Mouse (Mus musculus): Measurements from ENCODE around the gene Grm4. TPM values are rescaled to one million over a fixed set of nuclear protein-coding genes. Genes with fewer than 3 reads are reported as not detected.

The Grm4 gene
- total RNA-seq, 2 experiments from 2014 or later, result not detected

DNA sequence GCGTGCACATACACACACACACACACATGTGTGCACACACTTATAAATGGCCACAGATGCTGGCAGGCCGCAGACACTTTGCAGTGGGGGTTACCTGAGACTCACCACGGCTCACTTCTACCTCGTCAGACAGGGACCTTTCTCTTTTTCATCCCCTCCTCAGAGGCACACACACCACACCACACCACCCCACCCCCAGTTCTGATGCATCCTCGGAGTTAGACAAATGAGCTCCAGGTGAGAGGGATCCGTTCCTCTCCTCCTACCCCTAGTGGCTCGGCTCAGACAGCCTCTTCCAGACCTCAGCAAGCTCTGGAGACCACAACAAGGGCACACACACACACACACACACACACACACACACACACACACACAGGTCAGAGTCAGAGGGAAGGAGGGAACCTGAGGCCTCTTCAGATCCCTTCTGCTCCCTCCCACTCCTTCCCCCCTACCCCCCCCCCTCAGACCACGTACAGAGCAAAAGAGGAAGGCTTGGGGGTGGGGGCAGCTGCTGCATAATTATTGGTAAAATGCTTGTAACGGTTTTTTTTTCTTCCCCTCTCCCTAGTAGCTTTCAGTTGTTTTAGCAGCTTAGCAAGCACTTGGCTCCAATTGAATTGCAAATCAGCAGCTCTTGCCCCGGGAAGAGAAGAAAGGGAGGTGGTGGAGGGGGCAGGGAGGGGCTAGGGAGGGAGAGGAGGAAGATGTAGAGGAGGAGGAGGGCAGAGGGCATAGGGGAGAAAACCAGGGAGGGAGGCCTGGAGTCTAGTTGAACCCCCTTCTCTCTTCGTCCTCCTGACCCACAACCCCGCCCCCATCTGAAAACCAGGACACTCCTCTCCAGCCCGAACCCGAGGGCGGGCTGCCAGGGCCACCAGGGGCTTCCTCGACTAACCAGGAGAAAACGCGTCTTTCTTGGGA, 19.6 kb downstream of the Grm4 start:
- peak; percentile 84 for ATAC-seq (replicated peaks; ENCODE audit: poor library complexity, severe bottlenecking)

DNA sequence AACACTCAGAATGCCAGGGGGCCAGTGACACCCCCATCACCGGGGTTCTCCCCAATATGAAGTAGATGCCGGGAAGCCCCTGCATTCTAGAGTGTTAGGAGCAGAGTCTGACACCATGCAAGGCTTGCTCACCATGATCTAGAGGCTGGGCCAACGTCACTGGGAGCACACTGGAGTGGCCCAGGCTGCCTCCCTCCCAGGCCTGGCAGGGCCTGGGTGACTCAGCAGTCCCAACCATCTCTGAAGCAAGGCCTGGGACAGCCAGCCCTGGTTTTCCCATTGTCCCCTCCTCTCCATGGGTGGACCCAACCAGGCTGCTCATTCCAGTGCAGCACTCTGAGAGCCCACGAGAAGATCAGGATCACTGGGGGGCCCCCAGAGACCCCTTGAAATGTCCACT, 20.4 kb downstream of the Grm4 start:
- ATAC-seq (replicated peaks; ENCODE audit: poor library complexity, severe bottlenecking), result peak; percentile 30; the same call in 1 of the 2 replicates

DNA sequence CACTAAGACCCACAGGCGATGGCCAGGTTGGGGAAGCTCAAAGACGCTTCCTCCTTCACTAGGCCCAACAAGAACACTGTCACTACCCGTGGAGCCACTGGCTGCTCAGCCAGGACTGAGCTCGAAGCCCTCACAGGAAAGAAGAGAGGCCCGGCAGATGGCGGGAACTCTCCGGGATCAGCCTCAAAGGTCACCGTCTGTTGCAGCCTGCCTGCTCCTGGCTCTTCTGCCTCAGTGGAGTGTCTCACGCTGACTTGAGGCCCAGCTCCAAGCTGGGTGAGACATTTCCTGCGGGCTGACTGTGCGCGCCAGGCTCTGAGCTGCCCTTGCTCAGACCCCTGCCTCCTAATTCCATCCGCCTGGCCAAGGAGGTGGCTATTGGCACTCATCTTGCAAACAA, 22.1 kb downstream of the Grm4 start:
- ATAC-seq (replicated peaks; ENCODE audit: poor library complexity, severe bottlenecking), result 0 out of 2 replicates have a peak, but pooled peaks have one; percentile 12

DNA sequence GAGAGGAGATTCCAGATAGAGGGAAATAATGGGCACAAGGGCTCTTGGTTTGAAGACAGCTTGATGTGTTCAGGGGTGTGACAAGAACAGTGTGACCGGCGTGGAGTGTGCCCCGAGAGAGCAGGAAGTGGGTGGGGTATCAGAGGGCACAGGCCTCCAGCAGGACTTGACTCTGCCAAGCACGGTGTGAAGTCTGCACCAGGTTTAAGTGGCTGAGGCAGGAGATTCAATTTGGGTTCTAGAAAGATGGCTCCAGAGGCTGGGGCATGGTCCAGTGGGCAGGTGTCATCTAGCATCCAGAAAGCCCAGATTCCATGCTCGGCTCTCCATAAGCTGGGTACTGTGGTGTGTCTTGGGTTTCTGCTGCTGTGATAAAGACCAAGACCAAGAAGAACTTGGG, 23.4 kb downstream of the Grm4 start:
- ATAC-seq (replicated peaks; ENCODE audit: poor library complexity, severe bottlenecking), result no peak

DNA sequence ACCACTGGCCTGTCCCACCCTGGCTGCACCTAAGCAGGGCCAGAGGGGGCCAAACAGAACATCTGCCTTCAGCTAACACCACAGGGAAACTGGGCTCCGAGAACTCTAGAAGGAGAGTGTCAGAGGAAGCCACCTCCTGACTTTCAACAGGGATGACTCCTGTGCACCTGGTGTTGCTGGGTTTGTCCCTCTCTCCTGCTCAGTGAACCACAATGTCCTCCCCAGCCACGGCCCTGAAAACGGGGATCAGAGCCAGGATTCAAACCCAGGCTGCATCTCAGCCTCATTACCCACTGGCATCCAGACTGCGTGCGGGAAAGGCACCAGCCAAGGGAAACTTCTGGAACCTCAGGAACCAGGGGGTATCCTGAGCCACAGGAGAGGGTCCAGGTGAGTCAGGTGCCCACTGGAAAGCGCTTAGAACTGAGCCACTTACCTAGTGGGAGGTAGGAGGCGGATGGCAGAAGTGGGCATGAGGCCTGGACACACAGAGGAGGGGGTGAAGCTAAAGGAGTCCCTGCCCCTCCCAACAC, 26.1 kb downstream of the Grm4 start:
- ATAC-seq (replicated peaks; ENCODE audit: poor library complexity, severe bottlenecking), result no peak

DNA sequence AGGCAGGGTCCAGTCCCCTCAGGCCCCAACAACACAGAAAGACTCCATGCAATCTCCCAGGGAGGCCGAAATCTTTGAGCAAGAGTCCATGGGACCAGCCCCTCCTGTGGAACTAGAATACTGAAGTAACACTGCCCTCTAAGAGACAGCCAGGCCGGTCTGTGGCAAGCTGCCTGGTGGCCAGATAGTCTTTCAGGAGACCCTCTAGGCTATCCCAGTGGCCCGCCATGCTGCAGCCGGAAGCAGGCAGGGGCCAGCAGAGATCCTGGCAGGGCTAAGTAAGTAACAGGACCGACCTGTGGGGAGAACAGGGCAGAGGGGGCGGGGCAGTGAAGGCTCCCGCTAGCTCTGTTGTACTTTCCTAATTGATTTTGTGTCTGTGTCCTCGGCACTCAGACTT, 27.2 kb downstream of the Grm4 start:
- ATAC-seq (replicated peaks; ENCODE audit: poor library complexity, severe bottlenecking), result no peak

DNA sequence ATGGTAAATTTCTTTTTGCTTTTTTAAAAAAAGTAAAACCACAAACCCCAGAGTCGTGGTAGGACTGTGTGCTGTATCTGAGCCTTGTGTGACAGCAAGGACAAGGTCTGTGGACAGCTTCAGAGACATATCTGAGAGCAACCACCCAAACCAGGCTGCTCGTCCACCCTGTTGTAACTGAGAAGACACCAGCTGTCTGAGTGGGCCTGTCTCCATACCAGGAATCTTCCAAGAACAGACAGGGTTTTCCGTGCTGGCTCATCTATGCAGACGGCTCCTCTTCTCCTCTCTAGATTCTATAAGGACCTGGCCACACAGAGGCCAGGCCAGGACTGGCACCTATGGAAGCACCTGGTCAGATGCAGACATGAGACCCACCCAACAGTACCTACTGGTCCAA, 27.8 kb downstream of the Grm4 start:
- no peak for ATAC-seq (replicated peaks; ENCODE audit: poor library complexity, severe bottlenecking)

DNA sequence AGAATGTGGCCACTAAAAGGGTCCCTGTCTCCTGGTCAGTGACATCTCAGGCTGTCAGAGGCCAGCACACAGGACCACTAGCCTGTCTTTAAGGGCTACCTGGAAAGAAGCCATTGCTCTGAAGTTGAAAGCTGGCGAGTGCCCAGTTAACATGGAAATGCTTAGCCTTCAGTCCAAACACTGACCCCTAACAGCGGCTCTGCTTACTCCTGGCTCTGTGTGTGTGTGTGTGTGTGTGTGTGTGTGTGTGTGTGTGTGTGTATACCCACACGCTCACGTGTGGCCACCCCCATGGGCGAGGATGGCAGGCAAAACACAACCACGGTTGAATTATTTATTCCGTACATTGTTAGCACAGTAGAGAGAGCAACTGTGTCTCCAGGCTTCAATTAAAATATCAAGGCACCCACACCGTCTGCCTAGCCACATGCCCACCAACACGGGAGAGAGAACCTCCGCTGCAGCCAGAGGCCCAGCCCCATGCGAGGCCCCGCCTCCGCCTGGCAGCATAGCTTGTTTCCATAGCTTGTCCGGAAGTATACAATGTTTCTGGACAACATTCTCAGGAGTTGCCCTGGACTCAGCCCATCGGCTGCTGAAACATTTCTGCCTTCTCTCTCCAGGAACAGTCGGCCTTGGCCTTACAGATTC, 32.9 kb downstream of the Grm4 start:
- ATAC-seq (replicated peaks; ENCODE audit: poor library complexity, severe bottlenecking), result no peak

DNA sequence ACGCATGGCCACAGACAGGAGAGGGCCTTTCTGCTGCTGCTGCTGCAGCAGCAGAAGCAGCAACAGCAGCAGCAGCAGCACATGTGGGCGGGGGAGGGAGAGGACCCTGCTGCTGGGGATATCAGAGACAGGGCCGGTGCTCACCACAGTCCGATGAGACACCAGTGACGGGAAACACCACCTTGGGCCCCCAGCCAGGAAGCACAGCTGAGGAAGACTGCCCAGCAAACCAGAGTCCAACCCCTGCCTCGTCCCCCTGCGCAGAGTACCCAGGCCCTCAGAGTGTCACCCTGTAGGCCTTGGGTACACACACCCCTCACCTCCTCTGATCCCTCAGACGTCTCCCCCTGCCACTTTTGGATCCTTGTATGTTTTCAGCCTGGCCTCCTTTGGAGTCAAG, 35.3 kb downstream of the Grm4 start:
- no peak for ATAC-seq (replicated peaks; ENCODE audit: poor library complexity, severe bottlenecking)

DNA sequence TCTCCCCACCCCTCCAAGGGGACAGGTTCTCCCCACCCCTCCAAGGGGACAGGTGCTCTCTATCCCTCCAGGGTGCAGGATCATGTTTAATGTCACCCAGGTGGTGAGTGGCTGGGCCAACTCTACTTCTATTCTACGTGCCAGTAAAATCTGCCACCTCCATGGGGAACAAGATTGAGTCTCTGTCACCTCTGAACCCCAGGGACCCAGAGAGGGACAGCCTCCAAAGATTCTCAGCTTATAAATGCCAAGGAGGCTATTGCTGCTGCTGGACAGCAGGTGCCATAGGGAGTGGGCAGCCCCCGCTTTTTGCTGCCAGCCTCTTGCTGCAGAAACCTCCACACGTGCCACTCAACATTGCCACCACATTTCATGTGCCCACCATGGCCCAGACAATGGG, 37.6 kb downstream of the Grm4 start:
- ATAC-seq (replicated peaks; ENCODE audit: poor library complexity, severe bottlenecking), result no peak

DNA sequence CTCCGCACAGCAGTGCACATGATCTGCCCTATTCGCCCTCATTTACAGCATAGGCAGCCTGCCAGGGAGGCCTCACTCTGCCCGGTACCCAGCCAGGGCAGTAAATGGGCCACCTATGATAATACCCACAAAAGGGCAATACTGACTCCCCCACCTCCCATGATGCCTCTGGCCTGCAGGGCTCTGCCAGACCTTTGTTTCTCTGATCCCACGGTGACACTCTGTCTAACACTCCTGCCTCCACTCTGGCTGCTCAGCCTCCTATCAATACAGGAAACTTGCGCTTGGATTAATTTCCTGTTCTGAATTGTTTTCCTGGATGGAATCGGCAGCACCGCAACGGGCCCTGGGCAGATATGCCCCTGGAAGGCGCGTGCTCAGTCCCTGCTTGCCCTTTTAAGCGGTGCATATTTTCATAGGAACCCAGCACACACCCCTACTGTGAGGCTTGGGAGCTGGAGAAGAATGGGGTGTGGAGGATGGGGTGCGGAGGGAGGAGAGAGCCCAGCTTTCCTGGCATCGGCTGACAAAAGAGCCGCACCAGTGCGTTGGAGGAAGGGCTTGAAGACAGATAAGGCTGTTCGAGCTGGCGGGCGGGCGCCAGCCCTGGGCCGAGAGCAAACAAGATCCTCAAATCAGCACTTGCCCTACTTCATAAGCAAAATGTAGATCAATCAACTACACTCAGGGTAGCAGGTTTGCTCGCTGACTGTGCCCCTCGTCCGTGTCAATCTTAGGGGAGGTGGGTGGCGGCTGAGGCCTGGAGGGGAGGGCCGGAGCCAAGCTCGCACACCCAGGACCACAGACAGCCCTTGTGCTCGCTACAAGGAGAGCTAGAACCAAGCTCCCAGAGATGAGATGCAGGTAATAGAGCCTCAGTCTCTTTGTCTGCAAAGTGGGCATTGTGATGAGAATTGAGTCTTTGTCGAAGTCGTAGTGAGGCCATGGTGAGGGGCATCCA, 40.8 kb downstream of the Grm4 start:
- no peak for ATAC-seq (replicated peaks; ENCODE audit: poor library complexity, severe bottlenecking)

DNA sequence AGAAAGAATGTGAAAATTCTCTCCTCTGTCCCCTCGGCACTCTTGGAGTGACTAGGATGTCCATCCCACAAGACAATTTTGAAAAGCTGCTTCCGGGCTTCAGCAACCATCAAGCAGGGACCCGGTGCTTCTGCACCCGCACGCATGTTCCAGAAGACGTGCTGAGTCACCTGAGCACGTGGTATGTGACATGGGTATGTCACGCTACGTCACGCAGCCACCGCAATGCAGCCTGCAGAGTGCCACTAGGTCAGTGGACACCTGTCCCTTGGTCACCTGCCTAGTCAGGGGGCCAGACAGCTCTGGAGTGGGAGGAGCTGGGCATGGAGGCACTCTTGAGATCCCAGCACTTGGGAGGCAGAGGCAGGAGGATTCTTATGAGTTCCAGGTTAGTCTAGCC, 45.6 kb downstream of the Grm4 start:
- ATAC-seq (replicated peaks; ENCODE audit: poor library complexity, severe bottlenecking), result no peak

DNA sequence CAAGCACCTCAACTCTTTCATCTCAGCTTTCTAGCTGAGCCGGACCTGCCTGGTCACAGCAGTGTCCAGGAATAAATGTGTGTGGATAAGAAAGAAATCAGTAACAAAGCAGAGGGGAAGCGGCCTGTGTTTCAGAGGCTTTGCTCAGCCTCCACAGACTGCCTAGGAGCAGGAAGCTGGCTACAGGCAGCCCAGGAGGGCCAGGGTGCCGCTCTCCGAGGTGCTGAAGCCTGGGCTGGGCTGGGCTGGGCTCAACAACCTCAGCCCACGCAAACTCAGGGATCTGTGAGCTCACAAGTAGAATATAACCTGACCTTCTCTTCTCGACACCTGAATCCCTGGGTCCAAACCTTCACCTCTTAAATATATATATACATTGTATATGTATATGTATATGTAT, 54.6 kb downstream of the Grm4 start:
- peak; percentile 86 for ATAC-seq (replicated peaks; ENCODE audit: poor library complexity, severe bottlenecking)

DNA sequence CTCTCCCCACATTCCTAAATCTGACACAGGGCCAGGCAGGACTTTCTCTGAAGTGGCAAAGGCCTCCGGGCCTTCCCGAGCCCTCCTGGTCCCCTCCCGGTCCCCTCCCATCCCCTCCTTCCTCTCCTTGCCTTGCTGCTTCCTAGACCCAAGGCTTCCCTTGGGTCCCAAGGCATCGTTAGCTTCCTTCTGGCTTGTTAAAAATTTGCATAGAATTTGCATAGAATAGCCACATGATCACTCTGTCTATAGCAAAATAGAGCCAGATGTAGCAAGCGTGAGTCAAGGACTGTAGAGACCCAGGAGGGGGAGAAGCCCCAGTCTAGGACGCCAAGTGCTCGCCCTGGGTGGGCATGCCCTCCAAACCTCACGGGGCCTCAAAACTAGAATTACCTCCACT, 55.3 kb downstream of the Grm4 start:
- ATAC-seq (replicated peaks; ENCODE audit: poor library complexity, severe bottlenecking), result no peak

DNA sequence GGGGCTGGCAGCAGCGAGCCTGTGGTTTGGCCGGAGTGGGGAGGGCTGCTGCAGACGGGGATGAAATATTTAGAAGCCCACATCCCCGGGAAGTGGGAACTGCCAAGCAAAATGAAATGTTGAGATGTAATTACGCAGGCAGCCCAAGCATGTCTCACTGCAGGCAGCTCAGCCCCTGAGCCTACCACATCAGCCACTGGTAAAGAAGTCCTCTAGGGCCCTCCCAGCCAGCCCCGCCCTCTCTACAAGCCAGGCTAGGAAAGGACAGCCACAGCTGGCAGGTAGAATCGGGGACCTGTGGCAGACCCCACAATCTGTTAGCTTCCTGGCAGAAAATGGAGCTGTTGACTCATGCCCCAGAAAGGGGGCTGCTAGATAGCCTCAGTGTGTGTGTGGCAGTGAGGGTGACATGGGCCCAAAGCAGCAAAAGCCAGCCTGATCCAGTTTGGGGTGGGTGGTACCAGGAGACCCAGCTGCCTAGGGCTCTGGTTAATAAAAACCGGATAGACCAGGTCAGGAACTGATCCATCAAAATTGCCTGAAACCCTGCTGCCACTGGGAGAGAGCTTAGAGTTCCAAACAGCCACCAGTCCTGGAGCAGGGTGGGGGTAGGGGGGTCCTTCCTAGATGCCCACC, 56.8 kb downstream of the Grm4 start:
- no peak for ATAC-seq (replicated peaks; ENCODE audit: poor library complexity, severe bottlenecking)

DNA sequence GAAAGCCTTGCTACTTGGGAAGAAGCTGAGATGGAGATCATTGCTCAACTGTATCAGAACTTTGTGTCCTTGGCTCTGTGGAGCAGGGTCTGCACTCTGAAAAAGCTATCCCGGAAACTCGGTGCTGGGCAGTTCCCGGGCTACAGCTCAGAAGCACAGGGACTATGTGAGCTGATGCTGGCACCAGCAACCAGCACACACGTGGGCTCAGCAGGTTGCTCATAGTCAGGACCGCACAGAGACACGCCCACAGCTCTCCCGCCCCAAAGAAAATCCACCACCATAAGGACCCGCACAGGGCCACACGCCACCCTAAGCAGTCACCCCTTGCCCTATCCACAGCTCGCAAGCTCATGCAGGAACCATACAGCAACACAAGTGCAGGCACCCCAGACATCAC, 61.2 kb downstream of the Grm4 start:
- ATAC-seq (replicated peaks; ENCODE audit: poor library complexity, severe bottlenecking), result no peak

DNA sequence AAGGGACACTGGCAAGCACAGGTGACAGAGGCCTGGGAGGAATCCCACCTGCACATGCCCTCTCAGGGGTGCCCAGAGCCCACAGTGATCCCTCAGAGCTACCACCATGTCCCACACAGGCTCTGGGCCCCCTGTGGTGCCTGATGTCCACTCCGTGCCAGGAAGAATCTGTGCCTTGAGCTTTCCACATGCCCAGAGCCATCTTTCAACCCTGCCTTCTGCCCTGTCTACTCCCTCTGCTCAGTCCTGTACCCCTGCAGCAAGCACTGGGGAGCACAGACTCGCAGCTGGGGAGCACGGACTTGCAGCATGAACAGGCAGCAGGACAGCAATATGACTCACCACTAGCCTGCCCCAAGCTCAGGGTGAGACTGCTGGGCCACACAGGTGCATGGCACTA, 62.0 kb downstream of the Grm4 start:
- ATAC-seq (replicated peaks; ENCODE audit: poor library complexity, severe bottlenecking), result no peak

DNA sequence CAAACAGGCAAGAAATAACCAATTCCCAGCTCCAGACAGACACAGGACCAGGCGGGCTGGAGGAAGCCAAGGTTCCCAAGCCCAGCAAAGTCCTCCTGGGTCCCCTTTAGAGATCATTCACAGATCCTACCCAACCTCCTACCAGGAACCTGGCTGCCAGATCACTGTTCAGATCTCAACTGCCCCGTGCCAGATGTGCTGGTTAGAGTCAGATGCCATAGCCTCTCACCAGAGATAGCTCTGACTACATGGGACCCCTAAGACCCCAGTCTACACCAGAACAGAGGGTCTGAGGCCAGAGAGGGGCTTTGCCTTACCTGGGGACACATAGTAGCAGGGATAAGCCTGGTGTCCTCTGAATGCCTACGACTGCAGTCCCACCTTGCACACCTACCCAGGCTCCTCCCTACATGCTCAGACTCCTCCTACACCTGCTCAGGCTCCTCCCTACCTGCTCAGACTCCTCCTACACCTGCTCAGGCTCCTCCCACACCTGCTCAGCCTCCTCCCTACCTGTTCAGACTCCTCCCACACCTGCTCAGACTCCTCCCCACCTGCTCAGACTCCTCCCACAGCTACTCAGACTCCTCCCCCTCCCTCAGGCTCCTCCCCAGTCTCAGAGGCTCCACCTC, 63.2 kb downstream of the Grm4 start:
- ATAC-seq (replicated peaks; ENCODE audit: poor library complexity, severe bottlenecking), result no peak

DNA sequence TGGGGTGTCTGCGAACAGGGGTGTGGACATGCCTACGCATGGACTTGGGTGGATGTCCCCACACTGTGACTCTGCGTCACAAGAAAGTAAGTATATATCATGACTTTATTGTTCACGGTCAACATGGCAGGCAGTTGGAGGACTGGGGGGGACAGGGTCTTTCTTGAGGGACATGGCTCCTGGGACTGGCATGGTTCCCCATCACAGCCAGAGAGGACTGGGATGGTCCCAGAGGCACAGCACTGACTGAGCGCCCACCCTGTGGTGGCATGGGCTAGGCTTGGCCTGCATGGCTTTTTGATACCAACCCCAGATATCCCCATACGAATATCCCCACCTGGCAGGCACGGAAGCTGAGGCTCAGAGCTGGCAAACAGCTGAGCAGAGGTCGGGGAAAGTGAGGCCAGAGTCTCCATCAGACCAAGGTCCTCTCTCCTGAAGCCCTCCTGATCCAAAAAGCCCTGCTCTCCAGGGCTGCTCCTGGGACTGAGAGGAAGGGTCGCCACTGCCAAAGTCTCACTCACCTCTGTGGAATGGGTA, 64.1 kb downstream of the Grm4 start:
- ATAC-seq (replicated peaks; ENCODE audit: poor library complexity, severe bottlenecking), result no peak
